Mouse (Mus musculus): Measurements from ENCODE around the gene Glrx.
"Not testable (repeated sequence)": the region's sequence is repeated elsewhere in the genome, so short reads cannot be mapped to it uniquely, and the experiment has no call there.

The Glrx gene

GRCm38 (mm10) chr13:75839719-75840481 is at the start of gene Glrx:
TSS of gene Glrx (plus strand) at chr13:75839868.
- DNase-seq (ENCODE audit: low spot score) = peak; percentile 87

GRCm38 (mm10) chr13:75790550-75791205 is 49.0 kb upstream of the Glrx start:
- DNase-seq (ENCODE audit: low spot score) = no peak

- peak; percentile 18 for DNase-seq (ENCODE audit: low spot score)
These were observed 45.6 kb upstream of the Glrx start for GRCm38 (mm10) chr13:75793863-75794629.

GRCm38 (mm10) chr13:75797369-75798141 is 42.1 kb upstream of the Glrx start:
- DNase-seq (ENCODE audit: low spot score) = peak; percentile 95

- peak; percentile 48 for DNase-seq (ENCODE audit: low spot score)
These were observed 41.0 kb upstream of the Glrx start for GRCm38 (mm10) chr13:75798413-75799302.

GRCm38 (mm10) chr13:75799421-75799820 is 40.2 kb upstream of the Glrx start:
- DNase-seq (ENCODE audit: low spot score) = no peak

GRCm38 (mm10) chr13:75807969-75808368 is 31.7 kb upstream of the Glrx start:
- DNase-seq (ENCODE audit: low spot score) = peak; percentile 40

- no peak for DNase-seq (ENCODE audit: low spot score)
These were observed 29.7 kb upstream of the Glrx start for GRCm38 (mm10) chr13:75809957-75810356.

GRCm38 (mm10) chr13:75817183-75817582 is 22.5 kb upstream of the Glrx start:
- DNase-seq (ENCODE audit: low spot score) = no peak

GRCm38 (mm10) chr13:75818486-75818885 is 21.2 kb upstream of the Glrx start:
- no peak for DNase-seq (ENCODE audit: low spot score)

- no peak for DNase-seq (ENCODE audit: low spot score)
These were observed 20.5 kb upstream of the Glrx start for GRCm38 (mm10) chr13:75818945-75819706.

- DNase-seq (ENCODE audit: low spot score) = no peak
These were observed 19.8 kb upstream of the Glrx start for GRCm38 (mm10) chr13:75819898-75820297.

GRCm38 (mm10) chr13:75822366-75822765 is 17.3 kb upstream of the Glrx start:
- DNase-seq (ENCODE audit: low spot score) = not testable (repeated sequence)

GRCm38 (mm10) chr13:75823201-75823600 is 16.5 kb upstream of the Glrx start:
- no peak for DNase-seq (ENCODE audit: low spot score)

GRCm38 (mm10) chr13:75824611-75825319 is 14.9 kb upstream of the Glrx start:
- DNase-seq (ENCODE audit: low spot score) = no peak

- DNase-seq (ENCODE audit: low spot score) = no peak
These were observed 14.3 kb upstream of the Glrx start for GRCm38 (mm10) chr13:75825388-75825787.

GRCm38 (mm10) chr13:75830708-75831107 is 9.0 kb upstream of the Glrx start:
- DNase-seq (ENCODE audit: low spot score) = no peak

- no peak for DNase-seq (ENCODE audit: low spot score)
These were observed 8.0 kb upstream of the Glrx start for GRCm38 (mm10) chr13:75831710-75832109.

- no peak for DNase-seq (ENCODE audit: low spot score)
These were observed 7.0 kb upstream of the Glrx start for GRCm38 (mm10) chr13:75832697-75833096.

GRCm38 (mm10) chr13:75833499-75833898 is 6.2 kb upstream of the Glrx start:
- no peak for DNase-seq (ENCODE audit: low spot score)

All from lung, postnatal 25 days (tissue).